Mouse (Mus musculus) bone marrow macrophage, adult 2 months (primary cell): ENCODE results near the gene D930048N14Rik.

Experiments used
- CTCF ChIP-seq: IDR thresholded peaks from 2 replicates; pipeline ENCODE4 v1.5.1; 2012; ENCODE audit warnings: low read depth, mild to moderate bottlenecking, low read length, moderate library complexity
- POLR2A ChIP-seq: IDR thresholded peaks from 2 replicates; pipeline ENCODE4 v1.6.1; 2012; ENCODE audit warnings: mild to moderate bottlenecking, low read depth, low read length, borderline replicate concordance

GRCm38 (mm10) chr11:51688330-51689328 lies 37.9 kb downstream of the D930048N14Rik start, which contains the start of gene 0610009B22Rik:
- no peak for TF ChIP-seq CTCF
- TF ChIP-seq POLR2A, result 0 out of 2 replicates have a peak, but pooled peaks have one; percentile 50
